Mouse (Mus musculus): ENCODE measurements around the gene Fgfrl1. TPM values are rescaled to one million over a fixed set of nuclear protein-coding genes. Genes with fewer than 3 reads are reported as not detected.

Gene Fgfrl1
- polyA plus RNA-seq, 1 experiment from 2014 or later = 26.8 TPM

DNA sequence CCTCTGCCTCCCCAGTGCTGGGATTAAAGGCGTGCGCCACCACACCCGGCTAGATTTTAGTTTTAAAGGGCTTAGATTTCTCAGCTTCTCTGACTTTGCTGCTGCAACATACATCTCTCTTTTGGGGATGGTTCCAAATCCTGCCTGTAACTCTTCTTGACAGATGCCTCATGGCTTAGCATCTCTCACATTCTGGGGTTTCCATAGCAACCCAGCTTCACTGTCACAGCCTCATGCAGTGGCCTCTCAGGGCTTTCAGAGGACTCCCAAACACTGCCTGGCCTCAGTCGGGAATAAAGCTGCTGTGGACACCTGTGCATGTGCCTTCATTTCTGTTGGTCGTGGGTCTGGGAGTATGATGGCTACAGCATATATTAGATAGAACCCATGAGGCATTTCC lies 3.1 kb upstream of the Fgfrl1 start:
- H3K4me3 ChIP-seq (replicated peaks) = no peak overlapping the region
- H3K36me3 ChIP-seq = no peaks in the 10 kb centered on the region
- H3K9me3 ChIP-seq (replicated peaks) = no peaks in the 10 kb centered on the region
- no peak for ATAC-seq (replicated peaks; ENCODE audit: low FRiP score)
- H3K9ac ChIP-seq = no peak overlapping the region
- H3K4me1 ChIP-seq = peaks cover 21% of the 10 kb centered on the region
- 72% methylated on average over 5 of the region's 5 CpGs for WGBS
- no peaks in the 10 kb centered on the region for H3K27me3 ChIP-seq
- no peak overlapping the region for H3K27ac ChIP-seq
- no peak overlapping the region for H3K4me2 ChIP-seq

DNA sequence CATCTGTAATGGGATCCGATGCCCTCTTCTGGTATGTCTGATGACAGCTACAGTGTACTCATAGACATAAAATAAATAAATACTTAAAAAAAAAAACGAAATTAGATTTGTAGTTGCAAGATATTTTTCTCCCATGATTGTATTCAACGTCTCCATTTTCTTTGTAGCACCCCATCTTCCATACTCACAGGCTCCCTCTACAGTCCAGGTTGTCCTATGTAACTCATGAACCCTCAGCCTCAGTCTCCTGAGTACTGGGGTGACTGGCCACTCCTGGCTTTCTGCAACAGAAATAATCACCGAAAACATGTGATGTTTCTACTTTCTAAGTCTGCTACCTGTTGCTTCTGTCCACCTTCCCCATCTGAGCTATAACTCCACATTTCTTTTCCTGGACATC lies 1.0 kb upstream of the Fgfrl1 start:
- Histone ChIP-seq H3K4me3 (replicated peaks) (no peak overlapping the region), H3K36me3 (no peaks in the 10 kb centered on the region), H3K9ac (no peak overlapping the region), H3K4me1 (peaks cover 35% of the 10 kb centered on the region), H3K27me3 (no peaks in the 10 kb centered on the region), H3K4me2 (no peak overlapping the region), H3K27ac (no peak overlapping the region), H3K9me3 (replicated peaks) (no peaks in the 10 kb centered on the region)
- no peak for ATAC-seq (replicated peaks; ENCODE audit: low FRiP score)
- 73% methylated on average over 4 of the region's 4 CpGs for WGBS

DNA sequence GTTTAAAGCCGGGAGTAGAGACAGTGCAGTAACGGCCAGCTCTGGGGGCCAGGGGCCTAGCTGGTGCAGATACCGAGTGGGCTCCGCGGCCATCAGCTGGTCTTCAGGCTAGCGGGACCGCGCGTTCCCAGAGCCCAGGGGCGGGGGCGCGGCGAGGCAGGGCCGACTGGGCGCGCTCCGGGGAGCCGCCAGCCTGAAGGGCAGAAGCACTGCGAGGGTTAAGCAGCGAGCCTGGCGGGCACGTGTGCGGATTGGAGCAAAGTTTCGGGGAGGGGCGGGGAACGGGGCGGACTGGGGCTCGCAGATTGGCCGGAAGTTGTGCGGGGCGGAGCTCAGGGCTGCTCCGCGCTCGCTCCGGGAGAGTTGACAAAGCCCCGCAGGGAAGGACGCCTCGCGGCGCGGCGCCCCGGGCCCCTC lies 1.7 kb downstream of the Fgfrl1 start:
- H3K27ac ChIP-seq = peak overlapping the region; percentile 75; the same call in 1 of the 2 replicates
- H3K27me3 ChIP-seq = no peaks in the 10 kb centered on the region
- peak overlapping the region; percentile 87 for H3K4me3 ChIP-seq (replicated peaks)
- ATAC-seq (replicated peaks; ENCODE audit: low FRiP score) = peak; percentile 94
- peak overlapping the region; percentile 79 for H3K9ac ChIP-seq
- 2% methylated on average over 42 of the region's 43 CpGs for WGBS
- H3K9me3 ChIP-seq (replicated peaks) = no peaks in the 10 kb centered on the region
- H3K36me3 ChIP-seq = no peaks in the 10 kb centered on the region
- peaks cover 60% of the 10 kb centered on the region for H3K4me1 ChIP-seq
- peak overlapping the region; percentile 85 for H3K4me2 ChIP-seq

DNA sequence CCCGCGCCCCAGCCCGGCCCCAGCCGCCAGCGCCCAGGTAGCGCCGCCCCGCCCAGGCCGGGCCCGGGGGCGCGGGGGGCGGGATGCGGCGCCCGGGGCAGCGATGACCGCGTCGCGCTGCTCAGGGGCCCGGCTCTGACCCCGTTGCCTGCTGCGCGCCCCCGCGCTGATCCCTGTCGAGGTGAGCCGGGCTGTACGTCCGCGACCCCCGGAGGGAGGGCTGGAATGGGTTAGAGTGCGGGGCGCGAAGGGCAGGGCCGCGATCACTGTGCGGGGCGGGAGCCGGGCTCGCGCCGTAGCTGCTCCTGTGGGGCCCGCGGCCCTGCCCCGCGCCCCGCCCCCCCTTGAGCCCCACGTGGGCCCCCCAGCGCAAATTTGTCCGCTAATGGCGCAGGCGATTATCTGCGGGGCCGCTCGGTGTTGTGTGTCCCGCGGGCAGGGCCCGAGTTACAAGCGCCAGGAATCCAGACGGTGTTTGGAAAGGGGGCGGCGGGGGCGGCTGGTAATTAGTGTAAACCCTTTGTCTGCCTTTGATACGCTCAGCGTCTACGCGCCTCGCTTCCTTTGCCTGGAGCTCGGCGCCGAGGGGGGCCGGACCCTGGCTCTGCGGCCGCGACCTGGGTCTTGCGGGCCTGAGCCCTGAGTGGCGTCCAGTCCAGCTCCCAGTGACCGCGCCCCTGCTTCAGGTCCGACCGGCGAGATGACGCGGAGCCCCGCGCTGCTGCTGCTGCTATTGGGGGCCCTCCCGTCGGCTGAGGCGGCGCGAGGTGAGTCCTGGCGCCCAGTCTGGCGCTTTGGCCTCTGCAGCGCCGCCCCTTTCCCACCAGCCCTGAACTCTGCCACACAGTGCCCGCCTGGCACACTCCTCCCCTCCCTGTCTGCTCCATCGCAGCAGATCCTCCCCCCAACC lies 2.4 kb downstream of the Fgfrl1 start:
- Histone ChIP-seq H3K9ac (peak overlapping the region; percentile 79), H3K36me3 (no peaks in the 10 kb centered on the region), H3K4me3 (replicated peaks) (peak overlapping the region; percentile 87), H3K9me3 (replicated peaks) (no peaks in the 10 kb centered on the region), H3K27ac (peak overlapping the region; percentile 75), H3K4me2 (peak overlapping the region; percentile 85), H3K4me1 (peaks cover 66% of the 10 kb centered on the region), H3K27me3 (no peaks in the 10 kb centered on the region)
- 1% methylated on average over 84 of the region's 99 CpGs for WGBS
- peak; percentile 55 for ATAC-seq (replicated peaks; ENCODE audit: low FRiP score)

DNA sequence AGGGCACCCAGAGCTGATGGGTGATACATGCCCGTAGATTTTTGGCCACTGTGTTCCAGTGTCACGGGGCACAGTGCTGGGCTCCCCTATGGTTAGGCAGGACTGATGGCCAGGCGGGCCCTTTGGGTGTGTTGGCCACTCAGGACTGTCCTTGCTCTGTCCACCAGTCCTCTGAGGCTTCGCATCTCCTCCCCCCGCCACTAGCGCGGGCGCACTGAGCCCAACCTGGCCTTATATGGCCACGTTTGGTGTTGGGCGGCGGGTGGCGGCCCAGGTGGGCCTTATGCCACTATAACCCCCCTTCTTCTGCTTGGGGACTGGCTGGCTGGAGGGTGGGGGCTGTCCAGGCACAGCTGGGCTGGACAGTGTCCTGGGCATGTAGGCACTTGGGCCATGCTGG lies 3.7 kb downstream of the Fgfrl1 start:
- Histone ChIP-seq H3K9ac (no peak overlapping the region), H3K9me3 (replicated peaks) (no peaks in the 10 kb centered on the region), H3K36me3 (no peaks in the 10 kb centered on the region), H3K27me3 (no peaks in the 10 kb centered on the region), H3K27ac (no peak overlapping the region), H3K4me1 (peaks cover 78% of the 10 kb centered on the region), H3K4me2 (peak overlapping the region; percentile 85), H3K4me3 (replicated peaks) (peak overlapping the region; percentile 87; the same call in 1 of the 2 replicates)
- 97% methylated on average over 12 of the region's 12 CpGs for WGBS
- no peak for ATAC-seq (replicated peaks; ENCODE audit: low FRiP score)

DNA sequence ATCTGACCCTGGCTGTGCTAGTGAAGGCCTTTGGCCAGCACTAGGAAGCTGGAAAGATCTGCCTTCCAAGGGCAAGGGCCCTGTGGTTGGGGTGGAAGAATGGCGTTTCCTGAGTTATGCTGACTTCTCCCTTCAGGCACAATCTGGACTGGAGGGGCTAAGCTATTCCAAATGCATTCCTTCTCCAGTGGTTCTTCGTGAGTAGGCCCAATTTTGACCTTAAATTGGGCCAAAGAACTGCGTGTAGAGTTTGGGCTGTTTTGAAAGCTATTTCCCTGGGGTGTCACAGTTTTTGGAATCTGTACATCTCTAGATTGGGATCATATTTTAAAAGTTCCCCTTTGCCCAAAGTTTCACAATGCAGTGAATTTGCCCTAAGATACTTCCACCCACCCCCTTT lies 4.4 kb downstream of the Fgfrl1 start:
- no peaks in the 10 kb centered on the region for H3K27me3 ChIP-seq
- no peaks in the 10 kb centered on the region for H3K36me3 ChIP-seq
- no peaks in the 10 kb centered on the region for H3K9me3 ChIP-seq (replicated peaks)
- H3K9ac ChIP-seq = no peak overlapping the region
- 69% methylated on average over 3 of the region's 3 CpGs for WGBS
- H3K4me1 ChIP-seq = peaks cover 84% of the 10 kb centered on the region
- H3K27ac ChIP-seq = no peak overlapping the region
- H3K4me2 ChIP-seq = no peak overlapping the region
- H3K4me3 ChIP-seq (replicated peaks) = no peak overlapping the region
- no peak for ATAC-seq (replicated peaks; ENCODE audit: low FRiP score)

DNA sequence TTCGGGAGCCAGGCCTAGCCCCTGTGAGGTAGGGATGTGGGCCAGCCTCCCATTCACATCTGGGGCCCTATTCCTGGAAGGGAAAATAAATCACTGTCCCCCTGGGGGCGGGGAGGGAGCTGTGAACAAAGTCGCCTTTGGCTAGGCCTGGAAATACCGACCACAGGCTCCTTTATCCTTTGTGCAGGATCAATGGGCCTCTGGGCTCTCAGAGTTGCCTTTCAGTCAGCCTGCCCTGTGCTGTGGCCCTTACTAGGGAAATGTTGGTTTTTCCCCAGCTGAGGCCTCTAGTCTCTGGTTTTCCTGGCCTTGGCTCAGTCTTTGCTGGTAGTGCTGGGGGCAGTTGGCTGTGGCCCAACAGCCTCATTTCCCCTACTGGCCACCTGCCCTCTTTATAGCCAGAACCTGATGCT lies 5.2 kb downstream of the Fgfrl1 start:
- Histone ChIP-seq H3K36me3 (no peaks in the 10 kb centered on the region), H3K27me3 (no peaks in the 10 kb centered on the region), H3K9ac (no peak overlapping the region), H3K4me2 (no peak overlapping the region), H3K27ac (no peak overlapping the region), H3K4me1 (peaks cover 84% of the 10 kb centered on the region), H3K4me3 (replicated peaks) (no peak overlapping the region), H3K9me3 (replicated peaks) (no peaks in the 10 kb centered on the region)
- WGBS = 27% methylated on average over 4 of the region's 4 CpGs
- no peak for ATAC-seq (replicated peaks; ENCODE audit: low FRiP score)

DNA sequence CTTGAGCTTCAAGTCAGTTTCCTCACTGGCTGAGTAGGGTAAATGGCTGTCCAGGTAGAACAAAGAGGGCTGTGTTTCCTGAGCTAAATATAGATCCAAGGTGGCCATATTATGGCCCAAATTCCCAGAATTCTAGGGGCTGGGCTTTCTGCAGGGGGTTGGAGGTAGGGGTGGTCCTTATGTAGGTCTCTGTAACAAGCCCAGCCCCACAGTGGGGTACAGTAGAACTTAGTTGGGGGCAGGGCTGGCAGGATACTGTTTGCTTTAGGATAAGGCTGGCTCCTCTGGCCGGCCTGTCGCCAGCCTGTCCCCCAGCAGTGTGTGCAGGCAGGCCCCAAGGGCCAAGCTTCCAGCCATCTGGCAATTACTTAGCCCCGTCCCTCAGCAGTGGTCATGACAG lies 8.2 kb downstream of the Fgfrl1 start:
- H3K4me2 ChIP-seq = no peak overlapping the region
- WGBS = 30% methylated on average over 3 of the region's 3 CpGs
- H3K27me3 ChIP-seq = no peaks in the 10 kb centered on the region
- H3K9me3 ChIP-seq (replicated peaks) = no peaks in the 10 kb centered on the region
- H3K9ac ChIP-seq = no peak overlapping the region
- peak overlapping the region; percentile 62 for H3K27ac ChIP-seq
- H3K4me1 ChIP-seq = peaks cover 84% of the 10 kb centered on the region
- peaks cover 10% of the 10 kb centered on the region for H3K36me3 ChIP-seq
- H3K4me3 ChIP-seq (replicated peaks) = no peak overlapping the region
- ATAC-seq (replicated peaks; ENCODE audit: low FRiP score) = 0 out of 2 replicates have a peak, but pooled peaks have one; percentile 9

DNA sequence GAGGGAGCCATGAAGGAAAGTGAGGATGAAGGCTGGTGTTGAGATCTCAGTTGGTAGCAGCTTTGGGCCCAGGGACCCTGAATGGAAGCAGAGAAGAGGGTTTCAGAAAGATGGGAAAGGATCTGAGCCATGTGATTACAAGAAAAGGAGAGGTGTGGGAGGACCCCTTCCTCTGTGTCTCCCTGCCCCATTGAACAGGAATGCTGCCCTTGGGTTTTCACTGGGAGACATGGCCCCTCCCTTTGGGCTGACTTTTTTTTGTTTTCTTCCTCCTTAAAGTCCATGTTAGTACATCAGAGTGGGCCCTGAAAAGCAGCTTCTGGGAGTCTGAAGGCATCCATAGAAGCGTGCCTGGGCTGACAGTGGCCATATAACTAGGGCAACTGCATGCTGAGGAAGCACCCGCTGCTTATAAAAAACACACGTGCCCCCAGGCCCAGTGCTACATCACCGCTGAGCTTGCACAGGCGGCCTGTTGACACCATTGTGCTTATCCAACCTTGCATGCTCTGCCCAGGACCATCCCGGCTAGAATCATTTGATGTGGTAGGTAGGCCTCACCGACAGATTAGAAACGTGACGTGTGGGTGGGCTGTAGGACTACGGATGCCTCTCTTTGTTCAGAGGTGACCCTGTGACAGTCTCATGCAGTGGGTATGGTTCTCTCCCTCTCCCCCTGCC lies 9.3 kb downstream of the Fgfrl1 start:
- Histone ChIP-seq H3K9me3 (replicated peaks) (no peaks in the 10 kb centered on the region), H3K9ac (no peak overlapping the region), H3K27ac (peak overlapping the region; percentile 62), H3K4me3 (replicated peaks) (no peak overlapping the region), H3K36me3 (peaks cover 22% of the 10 kb centered on the region), H3K27me3 (no peaks in the 10 kb centered on the region), H3K4me2 (peak overlapping the region; percentile 24; the same call in 1 of the 2 replicates), H3K4me1 (peaks cover 72% of the 10 kb centered on the region)
- WGBS = 40% methylated on average over 10 of the region's 10 CpGs
- ATAC-seq (replicated peaks; ENCODE audit: low FRiP score) = peak; percentile 57

DNA sequence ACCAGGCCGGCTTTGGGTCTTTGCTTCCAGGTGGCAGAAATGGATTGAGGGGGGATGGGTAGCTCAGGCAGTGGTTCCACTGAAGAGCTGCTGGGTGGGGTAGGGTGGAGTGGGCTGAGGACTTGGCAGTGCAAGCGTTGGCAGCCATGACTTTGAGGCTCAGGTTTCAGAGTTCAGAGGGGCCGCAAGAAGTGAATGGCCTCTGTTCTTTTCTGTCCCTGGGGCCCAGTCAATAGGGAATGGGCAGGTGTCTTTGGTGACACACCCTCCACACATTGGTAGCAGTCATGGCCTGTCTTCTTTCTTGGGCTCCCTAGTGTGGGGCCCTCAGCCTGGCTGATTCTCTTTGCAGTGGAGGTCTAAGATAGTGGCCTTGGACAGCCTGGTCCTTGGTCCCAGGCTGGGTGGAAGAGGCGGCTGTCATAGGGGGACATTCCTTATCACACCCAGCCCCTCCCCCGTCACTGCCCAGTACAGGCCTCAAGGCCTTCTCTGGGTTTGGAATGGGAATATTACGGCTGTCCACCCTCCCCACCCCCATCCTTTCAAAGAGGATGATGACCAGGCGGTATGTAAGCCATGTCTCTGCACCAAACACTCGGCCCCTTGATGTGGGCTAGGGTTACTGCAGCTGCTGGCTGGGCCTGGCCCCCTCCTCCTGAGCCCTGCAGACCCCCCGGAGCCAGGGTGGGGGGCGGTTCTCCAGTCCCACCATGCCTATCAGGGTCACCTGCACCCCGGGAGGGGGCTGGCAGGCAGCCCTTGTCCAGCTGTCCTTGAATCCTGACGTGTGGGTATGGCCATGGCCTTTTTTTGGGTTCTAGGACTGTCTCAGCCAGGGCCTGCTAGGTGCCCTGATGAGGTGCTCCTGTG lies 11.8 kb downstream of the Fgfrl1 start:
- no peak; the same call in 1 of the 2 replicates for ATAC-seq (replicated peaks; ENCODE audit: low FRiP score)

DNA sequence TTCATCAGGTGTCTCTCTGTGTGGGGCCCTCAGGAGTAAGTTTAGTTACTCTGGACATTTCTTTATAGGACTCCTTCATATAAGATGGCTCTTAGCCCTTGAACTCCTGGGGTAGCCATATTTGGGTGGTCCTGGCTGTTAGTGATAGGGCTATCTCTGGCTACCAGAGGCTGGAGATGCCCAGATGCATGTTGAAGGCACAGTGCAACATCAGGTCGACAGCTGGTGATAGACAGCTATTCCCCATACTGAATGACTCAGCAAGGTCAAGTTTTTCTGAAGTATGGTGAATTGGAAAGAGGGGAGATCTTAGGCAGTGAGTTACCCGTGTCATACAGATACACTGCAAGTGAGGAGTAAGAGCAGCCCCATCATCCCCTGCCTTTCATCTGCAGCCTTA lies 15.6 kb downstream of the Fgfrl1 start:
- Histone ChIP-seq H3K9me3 (replicated peaks) (no peaks in the 10 kb centered on the region), H3K4me1 (peaks cover 15% of the 10 kb centered on the region), H3K27me3 (no peaks in the 10 kb centered on the region), H3K27ac (no peak overlapping the region), H3K9ac (no peak overlapping the region), H3K4me2 (no peak overlapping the region), H3K4me3 (replicated peaks) (no peak overlapping the region), H3K36me3 (peaks cover 42% of the 10 kb centered on the region)
- no peak for ATAC-seq (replicated peaks; ENCODE audit: low FRiP score)
- WGBS = 88% methylated on average over 2 of the region's 2 CpGs

More for the DNA sequence above, 11.8 kb downstream of the Fgfrl1 start:
- Histone ChIP-seq H3K4me3 (replicated peaks) (no peak overlapping the region), H3K4me2 (no peak overlapping the region), H3K27ac (no peak overlapping the region), H3K4me1 (peaks cover 51% of the 10 kb centered on the region), H3K9ac (no peak overlapping the region), H3K36me3 (peaks cover 42% of the 10 kb centered on the region), H3K27me3 (no peaks in the 10 kb centered on the region), H3K9me3 (replicated peaks) (no peaks in the 10 kb centered on the region)
- WGBS = 66% methylated on average over 12 of the region's 12 CpGs
